ENCODE assay signal across 9 mouse cellular contexts in the genomic region with DNA sequence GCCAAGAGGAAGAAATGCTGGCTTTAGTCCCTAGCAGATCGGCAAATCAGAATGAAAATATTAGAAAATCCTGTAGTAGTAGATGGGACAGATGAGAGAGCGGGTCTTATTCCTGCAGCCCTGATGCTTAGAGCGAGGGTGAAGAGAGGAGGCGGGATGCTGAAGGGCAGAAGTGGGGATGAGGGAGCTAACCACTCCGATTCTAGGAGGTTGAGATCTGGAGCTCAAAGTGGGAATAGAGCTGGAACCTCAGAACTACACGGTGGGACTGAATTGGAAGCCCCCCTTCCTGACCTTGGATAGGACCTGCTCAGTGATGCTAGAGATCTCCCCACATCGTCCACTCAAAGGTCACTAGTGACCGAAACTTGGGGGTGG. TPM values are rescaled to one million over a fixed set of nuclear protein-coding genes. Genes with fewer than 3 reads are reported as not detected.
A peak's percentile ranks its signal among the peaks of the same experiment; 100 is the strongest.
DNase-seq lines count a peak whose midpoint lies in the region; ATAC-seq and TF ChIP-seq lines count a peak whose summit lies in the region.
"Had no signal": no experiment of that assay in that cellular context is flagged by ENCODE, and none has a peak within 500 bp of the region (broad histone marks: within the 10 kb centered on the region; RNA-seq: fewer than 3 reads in every experiment).

No protein-coding gene starts in this region.

- DNase-seq in heart, adult 18-20 months, result no peak
- peak; percentile 7 for DNase-seq in mesoderm, embryonic 11.5 days (ENCODE audit: low read depth, low spot score)
- DNase-seq in urinary bladder, postnatal 10 days (ENCODE audit: low spot score), result no peak
- no peak for DNase-seq in kidney, postnatal 36 days

- TF ChIP-seq POLR2A in bone marrow macrophage, adult 2 months (IDR thresholded peaks at IDR 0.05; ENCODE audit: borderline replicate concordance, low read depth, low read length), result no peak

- H3K4me1 ChIP-seq in heart, embryonic 14.5 days (ENCODE audit: control insufficient read depth in 2 of 2, insufficient read depth in 2 of 2, low read length in 2 of 2), result peaks cover 0 to 4% of the 10 kb centered on the region in 2 experiments; a peak in 3 of 4 replicates
- H3K4me1 ChIP-seq in bone marrow macrophage, adult 2 months (ENCODE audit: control insufficient read depth, insufficient read depth, low read length), result no peaks in the 10 kb centered on the region
- peaks cover 16% of the 10 kb centered on the region for H3K4me1 ChIP-seq in forebrain, embryonic 15.5 days

- TF ChIP-seq CTCF in bone marrow macrophage, adult 2 months (IDR thresholded peaks at IDR 0.05; ENCODE audit: low read depth, low read length), result no peak

- peak overlapping the region; percentile 62; the same call in 1 of the 2 replicates for H3K9ac ChIP-seq in heart, embryonic 14.5 days (ENCODE audit: low read length)
- H3K9ac ChIP-seq in forebrain, embryonic 15.5 days (replicated peaks), result peak overlapping the region; percentile 70

- H3K4me3 ChIP-seq in heart, embryonic 14.5 days (ENCODE audit: control insufficient read depth in 1 of 2, insufficient read depth in 1 of 2, low read depth in 1 of 2, low read length in 2 of 2), result peak overlapping the region; percentile 55 to 56
- peak overlapping the region; percentile 64 for H3K4me3 ChIP-seq in bone marrow macrophage, adult 2 months (ENCODE audit: insufficient read depth, low read length)
- peak overlapping the region; percentile 64 for H3K4me3 ChIP-seq in forebrain, embryonic 15.5 days

- H3K27me3 ChIP-seq in heart, embryonic 14.5 days (ENCODE audit: control insufficient read depth, insufficient read depth, low read length), result peaks cover 23% of the 10 kb centered on the region
- H3K27me3 ChIP-seq in forebrain, embryonic 15.5 days, result 0 out of 2 replicates have a peak, but pooled peaks cover 2% of the 10 kb centered on the region

- WGBS in heart, embryonic 14.5 days, result 2% methylated on average over 8 of the region's 8 CpGs
- under 1% methylated on average over 8 of the region's 8 CpGs for WGBS in forebrain, embryonic 15.5 days

- H3K36me3 ChIP-seq in heart, embryonic 14.5 days (ENCODE audit: control insufficient read depth, insufficient read depth, low read length), result no peaks in the 10 kb centered on the region
- no peaks in the 10 kb centered on the region for H3K36me3 ChIP-seq in forebrain, embryonic 15.5 days
- H3K36me3 ChIP-seq: G1E had no signal

- ATAC-seq in heart, embryonic 14.5 days (ENCODE audit: insufficient number of reproducible peaks, insufficient read depth, low FRiP score, low read depth), result no peak
- no peak; the same call in 1 of the 2 replicates for ATAC-seq in forebrain, embryonic 15.5 days (replicated peaks)
- ATAC-seq in erythroblast, adult 5-6 weeks (replicated peaks; ENCODE audit: low FRiP score, poor library complexity, severe bottlenecking), result no peak

- peak overlapping the region; percentile 89 for H3K4me2 ChIP-seq in heart, embryonic 14.5 days (ENCODE audit: low read length)
- H3K4me2 ChIP-seq in forebrain, embryonic 15.5 days (replicated peaks), result peak overlapping the region; percentile 94

- no peak overlapping the region for H3K27ac ChIP-seq in heart, embryonic 14.5 days (replicated peaks in 1 of 2; ENCODE audit: control insufficient read depth in 1 of 2, insufficient read depth in 1 of 2, low read depth in 2 of 2, low read length in 2 of 2)
- no peak overlapping the region for H3K27ac ChIP-seq in bone marrow macrophage, adult 2 months (ENCODE audit: insufficient read depth, low read depth, low read length)
- H3K27ac ChIP-seq in forebrain, embryonic 15.5 days (replicated peaks), result peak overlapping the region; percentile 61; the same call in 1 of the 2 replicates

- H3K9me3 ChIP-seq in heart, embryonic 14.5 days (ENCODE audit: control insufficient read depth, low read length), result no peaks in the 10 kb centered on the region
- H3K9me3 ChIP-seq in forebrain, embryonic 15.5 days, result no peaks in the 10 kb centered on the region
- H3K9me3 ChIP-seq: G1E had no signal

RNA-seq across cellular contexts. Expression of a gene that starts 0.3 kb away (rescaled TPM):
- polyA plus RNA-seq in heart, embryonic 14.5 days (2014; fragmentation: Nextera tagmentation; extraction: Ambion mirVana), result 0.15 and 0.34 TPM in 2 replicates
- total RNA-seq in heart, adult 18-20 months (2021), result under 1 TPM; 0.05 to 0.08 TPM
- not detected in 2 replicates for polyA plus RNA-seq in bone marrow macrophage, adult 2 months (2012; ENCODE audit: insufficient read depth, insufficient read length, missing spikeins)
- polyA plus RNA-seq in forebrain, embryonic 15.5 days (2015; fragmentation: Nextera tagmentation; extraction: Ambion mirVana), result 3.7 and 4.2 TPM in 2 replicates
- total RNA-seq in erythroblast, adult 5-6 weeks (2015; ENCODE audit: low replicate concordance), result not detected in 2 replicates
- under 0.01 TPM in 1 of 2 replicates, not detected in the other for total RNA-seq in erythroblast, adult 5-6 weeks (2017; ENCODE audit: low replicate concordance)
- polyA plus RNA-seq: G1E had no signal

RNA-seq across cellular contexts. Expression of a gene that starts 30.0 kb away (rescaled TPM):
- polyA plus RNA-seq in heart, embryonic 14.5 days (2014; fragmentation: Nextera tagmentation; extraction: Ambion mirVana), result 29.1 and 32.3 TPM in 2 replicates
- under 1 TPM; 0.44 to 0.84 TPM for total RNA-seq in heart, adult 18-20 months (2021)
- 23.5 and 28.6 TPM in 2 replicates for polyA plus RNA-seq in bone marrow macrophage, adult 2 months (2012; ENCODE audit: insufficient read depth, insufficient read length, missing spikeins)
- 25.7 and 26.5 TPM in 2 replicates for polyA plus RNA-seq in forebrain, embryonic 15.5 days (2015; fragmentation: Nextera tagmentation; extraction: Ambion mirVana)
- 28.8 and 46.0 TPM in 2 replicates for total RNA-seq in erythroblast, adult 5-6 weeks (2015; ENCODE audit: low replicate concordance)
- 49.6 and 56.6 TPM in 2 replicates for total RNA-seq in erythroblast, adult 5-6 weeks (2017; ENCODE audit: low replicate concordance)
